Mouse (Mus musculus): Measurements from ENCODE around the gene Mast3. TPM values are rescaled to one million over a fixed set of nuclear protein-coding genes. Genes with fewer than 3 reads are reported as not detected.

Mast3 gene
- polyA plus RNA-seq, 1 experiment: 19.7 TPM

DNA sequence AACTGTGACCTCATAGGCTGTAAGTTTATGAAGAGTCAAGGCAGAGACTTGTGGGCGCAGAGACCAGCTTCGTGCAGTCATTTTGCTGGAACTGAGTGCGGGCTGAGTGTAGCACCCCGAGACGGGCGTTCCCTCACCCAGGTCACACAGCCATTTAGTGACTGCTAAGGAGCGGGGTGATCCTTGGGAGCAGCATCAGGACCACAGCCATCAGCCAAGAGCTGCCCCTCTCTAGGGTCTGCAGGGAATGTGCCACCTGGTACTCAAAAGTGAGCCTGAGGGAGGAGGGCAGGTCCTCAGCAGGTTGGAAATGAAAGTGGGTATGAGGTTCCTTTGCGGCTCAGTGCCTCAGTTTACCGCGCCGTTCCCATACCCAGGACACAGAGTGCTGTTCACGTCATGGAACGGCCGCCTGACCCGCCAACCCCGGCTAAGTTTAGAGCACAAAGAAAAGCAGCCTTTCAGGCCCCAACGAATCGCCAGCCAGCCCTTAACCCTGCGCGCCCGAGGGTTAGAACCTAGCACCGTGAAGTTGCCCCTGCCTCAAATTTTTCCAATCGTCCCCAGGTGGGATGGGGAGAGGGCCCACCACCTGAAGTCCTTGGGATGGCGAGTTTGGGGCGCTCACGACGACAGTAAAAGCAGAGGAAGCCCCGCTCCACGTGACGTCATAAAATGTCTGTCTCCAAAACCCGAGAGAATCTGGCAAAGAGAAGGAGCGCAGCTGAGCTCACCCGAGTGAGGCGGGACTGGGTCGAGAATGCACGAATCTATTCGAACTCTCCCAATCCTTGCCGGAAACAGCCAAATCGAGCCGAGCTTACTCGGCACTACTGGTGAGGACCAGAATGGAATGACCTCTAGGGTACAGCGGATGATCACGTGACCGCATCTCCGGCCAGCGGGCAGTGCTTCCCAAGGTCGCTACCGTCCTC is 60.9 kb downstream of the Mast3 start:
- peak; percentile 26 for DNase-seq (ENCODE audit: low spot score)

- peak; percentile 18 for DNase-seq (ENCODE audit: low spot score)
Measured at GRCm38 (mm10) chr8:70742981-70743655, 61.7 kb downstream of the Mast3 start.

DNA sequence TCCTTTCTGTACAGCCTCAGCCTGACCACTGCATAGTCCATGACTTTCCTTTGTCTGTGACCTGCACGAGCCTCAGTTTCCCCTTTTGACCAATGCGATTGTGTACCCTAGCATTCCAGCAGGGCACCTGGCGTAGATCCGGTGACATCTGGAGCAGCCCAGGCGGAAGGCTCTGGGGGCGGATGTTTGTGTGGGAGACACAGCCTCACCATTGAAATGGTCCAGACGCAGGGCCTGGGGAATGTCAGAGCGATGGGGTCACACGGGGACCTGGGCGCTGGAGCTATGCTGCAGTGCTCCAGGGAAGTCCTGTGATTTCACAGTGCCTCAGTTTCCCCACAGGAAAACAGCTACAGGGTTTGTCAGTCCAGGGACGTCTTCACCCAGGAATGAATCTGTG is 62.7 kb downstream of the Mast3 start:
- DNase-seq (ENCODE audit: low spot score): peak; percentile 17

DNA sequence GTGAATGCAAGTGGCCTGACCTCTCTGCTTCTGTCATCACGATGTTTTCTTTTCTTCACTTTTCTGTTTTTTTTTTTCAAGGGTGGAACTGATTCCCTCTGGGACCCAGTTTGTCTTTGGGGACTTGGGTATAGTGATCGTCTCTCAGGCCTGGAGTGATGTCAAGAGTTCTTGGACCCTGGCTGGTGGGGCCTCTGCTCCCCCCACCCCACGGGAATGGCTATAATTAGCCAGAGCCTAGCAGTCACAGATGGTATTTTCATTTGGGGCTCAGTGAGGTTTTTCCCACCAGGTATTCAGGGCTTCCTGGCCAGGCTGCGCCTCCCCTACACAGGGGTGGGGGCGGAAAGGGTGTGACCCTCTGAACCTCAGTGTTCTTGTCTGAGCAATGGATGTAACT is 63.2 kb downstream of the Mast3 start:
- DNase-seq (ENCODE audit: low spot score): peak; percentile 14

- peak; percentile 12 for DNase-seq (ENCODE audit: low spot score)
Measured at GRCm38 (mm10) chr8:70738211-70738610, 66.6 kb downstream of the Mast3 start.

GRCm38 (mm10) chr8:70737705-70738104 is 67.1 kb downstream of the Mast3 start:
- DNase-seq (ENCODE audit: low spot score): no peak

GRCm38 (mm10) chr8:70730956-70731355 is 73.9 kb downstream of the Mast3 start:
- no peak for DNase-seq (ENCODE audit: low spot score)

DNA sequence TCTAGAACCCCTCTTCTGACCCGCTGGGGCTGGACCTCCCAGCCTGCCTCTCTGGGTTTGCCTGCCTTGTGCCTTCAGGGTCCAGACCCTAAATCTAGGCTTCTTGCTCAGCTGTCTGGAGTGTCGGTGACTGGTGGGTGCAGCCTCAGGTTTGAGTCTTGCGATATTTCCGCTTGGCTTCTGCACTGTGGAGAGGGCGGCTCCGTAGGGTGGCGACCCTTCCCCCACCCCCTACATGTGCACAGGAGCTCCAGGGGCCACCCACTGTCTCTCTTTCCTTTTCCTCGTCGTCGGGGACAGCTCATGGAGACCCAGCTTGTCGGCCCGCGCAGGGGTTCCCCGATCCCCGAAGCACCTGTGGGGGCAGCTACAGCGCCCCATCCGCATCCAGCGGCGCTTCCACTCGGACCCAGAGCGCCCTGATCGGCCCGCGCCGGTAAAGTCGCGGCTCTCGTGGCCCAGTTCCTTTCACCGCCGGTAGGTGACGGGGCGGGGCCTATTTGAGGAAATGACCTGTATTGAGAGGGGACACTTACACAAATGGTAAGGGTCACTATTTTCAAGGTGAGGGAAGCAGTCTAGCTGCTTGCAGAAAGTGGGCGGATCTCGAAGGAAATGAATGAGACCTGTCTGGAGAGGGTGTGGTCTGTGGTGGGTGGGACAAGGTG is 74.9 kb downstream of the Mast3 start:
- no peak for DNase-seq (ENCODE audit: low spot score)

Other genes with a start within 250 kb of the Mast3 start
- gene Isyna1, start 210.7 kb downstream of the Mast3 start, polyA plus RNA-seq (2012; rRNA removed): 37.9 and 49.6 TPM in 2 replicates
- gene Ssbp4, start 196.2 kb downstream of the Mast3 start, polyA plus RNA-seq (2012; rRNA removed): 73.5 and 74.6 TPM in 2 replicates
- gene Lrrc25, start 188.9 kb downstream of the Mast3 start, polyA plus RNA-seq (2012; rRNA removed): 5.2 and 6.2 TPM in 2 replicates
- gene Gdf15, start 172.6 kb downstream of the Mast3 start, polyA plus RNA-seq (2012; rRNA removed): 0.84 and 1.1 TPM in 2 replicates
- gene Pgpep1, start 144.7 kb downstream of the Mast3 start, polyA plus RNA-seq (2012; rRNA removed): 19.2 and 20.6 TPM in 2 replicates
- 97.8 and 99.4 TPM in 2 replicates for gene Lsm4, start 131.8 kb downstream of the Mast3 start, polyA plus RNA-seq (2012; rRNA removed)
- gene Jund, start 106.1 kb downstream of the Mast3 start, polyA plus RNA-seq (2012; rRNA removed): 132 and 153 TPM in 2 replicates
- gene Iqcn, start 101.6 kb downstream of the Mast3 start, polyA plus RNA-seq (2012; rRNA removed): not detected in 2 replicates
- gene Gm3336, start 86.5 kb downstream of the Mast3 start, polyA plus RNA-seq (2012; rRNA removed): 0.46 and 0.56 TPM in 2 replicates
- 0.54 and 0.59 TPM in 2 replicates for gene Pde4c, start 81.3 kb downstream of the Mast3 start, polyA plus RNA-seq (2012; rRNA removed)
- 34.1 and 35.3 TPM in 2 replicates for gene Rab3a, start 50.4 kb downstream of the Mast3 start, polyA plus RNA-seq (2012; rRNA removed)
- gene Mpv17l2, start 44.1 kb downstream of the Mast3 start, polyA plus RNA-seq (2012; rRNA removed): 38.2 and 41.9 TPM in 2 replicates
- 57.3 and 66.0 TPM in 2 replicates for gene Pik3r2, start 28.3 kb downstream of the Mast3 start, polyA plus RNA-seq (2012; rRNA removed)
- gene Il12rb1, start 3.4 kb upstream of the Mast3 start, polyA plus RNA-seq (2012; rRNA removed): 0.58 and 0.94 TPM in 2 replicates
- gene Arrdc2, start 34.7 kb upstream of the Mast3 start, polyA plus RNA-seq (2012; rRNA removed): 20.4 and 27.4 TPM in 2 replicates
- gene Kcnn1, start 58.2 kb upstream of the Mast3 start, polyA plus RNA-seq (2012; rRNA removed): 5.5 and 5.6 TPM in 2 replicates
- 70.9 and 74.6 TPM in 2 replicates for gene Ccdc124, start 68.9 kb upstream of the Mast3 start, polyA plus RNA-seq (2012; rRNA removed)
- gene Slc5a5, start 87.7 kb upstream of the Mast3 start, polyA plus RNA-seq (2012; rRNA removed): 1.7 and 2.3 TPM in 2 replicates
- 3,950 and 3,976 TPM in 2 replicates for gene Rpl18a, start 92.4 kb upstream of the Mast3 start, polyA plus RNA-seq (2012; rRNA removed)
- 30.8 and 34.4 TPM in 2 replicates for gene Map1s, start 100.9 kb upstream of the Mast3 start, polyA plus RNA-seq (2012; rRNA removed)

Data from urinary bladder, adult 2 months (tissue).